ENCODE assay signal across 14 mouse cellular contexts in the genomic region with DNA sequence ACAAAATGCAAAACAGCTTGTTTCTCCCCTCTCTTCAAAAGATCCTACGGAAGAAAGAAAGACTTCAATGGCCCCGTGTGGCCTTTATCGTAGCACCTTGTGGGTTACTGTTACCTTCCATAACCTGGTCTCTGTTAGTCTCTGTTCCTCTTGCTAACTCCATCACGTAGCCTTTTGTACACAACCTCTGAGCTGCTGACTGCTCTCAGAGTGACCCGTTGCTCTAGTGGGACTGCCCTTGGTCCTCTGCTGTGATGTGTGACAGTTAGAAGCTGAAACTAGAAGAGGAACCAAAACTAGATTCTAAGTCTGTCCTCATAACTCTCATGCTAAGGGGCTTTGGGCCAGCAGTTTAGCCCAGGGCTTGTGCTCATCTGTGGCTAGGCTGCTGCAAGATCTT. TPM values are rescaled to one million over a fixed set of nuclear protein-coding genes. Genes with fewer than 3 reads are reported as not detected.
"Had no signal": no experiment of that assay in that cellular context is flagged by ENCODE, and none has a peak within 500 bp of the region (broad histone marks: within the 10 kb centered on the region; RNA-seq: fewer than 3 reads in every experiment).

No protein-coding gene starts in this region.

- DNase-seq: kidney, adult 2 months; kidney, postnatal 25 days; layer of hippocampus, adult 9-11 months; layer of hippocampus, postnatal 36 days; lung, embryonic 14.5 days; lung, postnatal 14 days; right cerebral cortex, adult 18-20 months; right cerebral cortex, postnatal 25 days; thymus, adult 18-20 months; thymus, postnatal 25 days had no signal

- ATAC-seq: intestine, embryonic 16.5 days; liver, embryonic 12.5 days; midbrain, embryonic 16.5 days had no signal

RNA-seq across cellular contexts. Expression of gene Insyn1, which starts 22.0 kb away (rescaled TPM):
- total RNA-seq: megakaryocyte-erythroid progenitor cell, adult 5-6 weeks had no signal

RNA-seq across cellular contexts. Expression of gene Cd276, which starts 44.8 kb away (rescaled TPM):
- total RNA-seq: megakaryocyte-erythroid progenitor cell, adult 5-6 weeks had no signal
